Mouse (Mus musculus) kidney, adult 2 months (tissue): ENCODE data around the gene Gna12.

Experiments used
- CTCF ChIP-seq: fragments of 200-500 bp; conservative IDR thresholded peaks from 2 replicates; pipeline ENCODE4 v1.5.1; 2011; ENCODE audit warnings: low read depth, mild to moderate bottlenecking, control low read depth, low read length, moderate library complexity, mixed read lengths; ENCODE audit not compliant: insufficient read depth, insufficient read length
- POLR2A ChIP-seq: fragments of 200-500 bp; IDR thresholded peaks from one replicate; pipeline ENCODE4 v1.6.1; 2011; ENCODE audit warnings: low read depth, low read length, control low read depth

DNA sequence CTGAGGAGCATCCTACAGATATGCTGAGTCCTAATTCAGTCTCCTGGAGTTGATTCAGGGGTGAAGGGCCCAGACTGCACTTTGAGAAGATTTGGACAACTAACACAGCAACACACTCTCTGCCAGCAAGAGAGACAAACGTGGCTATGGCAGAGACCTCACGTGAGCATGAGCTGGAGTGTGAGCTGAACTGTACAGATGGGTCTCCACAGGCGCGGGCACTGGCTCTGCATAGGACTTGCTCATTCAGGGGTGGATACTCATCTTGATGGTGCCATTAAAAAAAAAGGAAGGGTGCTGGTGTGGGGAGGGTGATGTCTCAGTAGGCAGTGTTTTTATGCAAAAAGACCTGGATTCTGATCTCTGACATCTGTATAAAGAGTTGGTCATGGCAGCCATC lies 55.1 kb downstream of the Gna12 start:
- TF ChIP-seq CTCF (no peak), POLR2A (no peak)
